Mouse (Mus musculus) midbrain, embryonic 15.5 days (tissue): ENCODE measurements at regions not wholly inside any gene's neighbourhood (a gene's known extent, or its start where the extent isn't known, plus 50 kb on each side); places are given as distances from the start of the nearest gene placed in this dataset.

Source experiments
- ATAC-seq: fragments of 200-750 bp; cut with Nextera tagmentation; replicated peaks from 2 replicates; pipeline ENCODE4 v1.8.0; 2017; ENCODE audit warnings: moderate TSS enrichment
- H3K27ac ChIP-seq: fragments of 300-500 bp; sonication (generic); 2 replicates; pipeline ENCODE4 v1.5.1; 2015; ENCODE audit warnings: mild to moderate bottlenecking, inconsistent platforms
- H3K27me3 ChIP-seq: fragments of 300-500 bp; sonication (generic); replicated peaks from 2 replicates; pipeline ENCODE4 v1.6.1; 2015; ENCODE audit warnings: inconsistent platforms
- H3K36me3 ChIP-seq: fragments of 300-500 bp; sonication (generic); replicated peaks from 2 replicates; pipeline ENCODE4 v1.6.1; 2015; ENCODE audit warnings: inconsistent platforms
- H3K4me1 ChIP-seq: fragments of 300-500 bp; sonication (generic); 2 replicates; pipeline ENCODE4 v1.6.1; 2015; ENCODE audit warnings: inconsistent platforms
- H3K4me2 ChIP-seq: fragments of 300-500 bp; sonication (generic); 2 replicates; pipeline ENCODE4 v1.6.1; 2015; ENCODE audit warnings: inconsistent platforms, mild to moderate bottlenecking, moderate library complexity
- H3K4me3 ChIP-seq: fragments of 300-500 bp; sonication (generic); 2 replicates; pipeline ENCODE4 v1.5.1; 2015; ENCODE audit warnings: mild to moderate bottlenecking, inconsistent platforms
- H3K9ac ChIP-seq: fragments of 300-500 bp; sonication (generic); 2 replicates; pipeline ENCODE4 v1.6.1; 2015; ENCODE audit warnings: mild to moderate bottlenecking, inconsistent platforms
- H3K9me3 ChIP-seq: fragments of 300-500 bp; sonication (generic); 2 replicates; pipeline ENCODE4 v1.6.1; 2016; ENCODE audit warnings: inconsistent platforms
- WGBS: fragments of 180-500 bp; shearing (Covaris S2); methylation state at CpG from one replicate; pipeline ENCODE4 v1.1.7; 2015; ENCODE audit warnings: mixed read lengths; 5-methylcytosine and 5-hydroxymethylcytosine counted together

- H3K36me3 ChIP-seq, result no peaks in the 10 kb centered on the region
- no peaks in the 10 kb centered on the region for H3K9me3 ChIP-seq
- peak overlapping the region; percentile 33; the same call in 1 of the 2 replicates for H3K9ac ChIP-seq
- peak; percentile 78 for ATAC-seq
- no peaks in the 10 kb centered on the region for H3K27me3 ChIP-seq
- H3K4me2 ChIP-seq, result peak overlapping the region; percentile 60
- under 1% methylated on average over 31 of the region's 31 CpGs for WGBS
- H3K4me3 ChIP-seq, result peak overlapping the region; percentile 35
- H3K27ac ChIP-seq, result peak overlapping the region; percentile 92
- peaks cover 65% of the 10 kb centered on the region for H3K4me1 ChIP-seq
Measured at GRCm38 (mm10) chr5:111580870-111581771, 152.6 kb upstream of the Gm26897 start.

GRCm38 (mm10) chr5:111582004-111582403 is 151.7 kb upstream of the Gm26897 start:
- Histone ChIP-seq H3K36me3 (no peaks in the 10 kb centered on the region), H3K9me3 (no peaks in the 10 kb centered on the region), H3K4me1 (peaks cover 68% of the 10 kb centered on the region), H3K9ac (peak overlapping the region; percentile 33; the same call in 1 of the 2 replicates), H3K4me2 (peak overlapping the region; percentile 60), H3K27me3 (no peaks in the 10 kb centered on the region), H3K4me3 (peak overlapping the region; percentile 35), H3K27ac (peak overlapping the region; percentile 92)
- WGBS, result 7% methylated on average over 9 of the region's 9 CpGs
- ATAC-seq, result no peak

- Histone ChIP-seq H3K4me1 (peaks cover 36% of the 10 kb centered on the region), H3K4me2 (no peak overlapping the region), H3K4me3 (no peak overlapping the region), H3K27me3 (no peaks in the 10 kb centered on the region), H3K36me3 (no peaks in the 10 kb centered on the region), H3K9ac (no peak overlapping the region), H3K9me3 (no peaks in the 10 kb centered on the region), H3K27ac (peak overlapping the region; percentile 59)
- ATAC-seq, result no peak; the same call in 1 of the 2 replicates
- 9% methylated on average over 4 of the region's 4 CpGs for WGBS
Measured at GRCm38 (mm10) chr5:111590619-111591081, 143.1 kb upstream of the Gm26897 start.

DNA sequence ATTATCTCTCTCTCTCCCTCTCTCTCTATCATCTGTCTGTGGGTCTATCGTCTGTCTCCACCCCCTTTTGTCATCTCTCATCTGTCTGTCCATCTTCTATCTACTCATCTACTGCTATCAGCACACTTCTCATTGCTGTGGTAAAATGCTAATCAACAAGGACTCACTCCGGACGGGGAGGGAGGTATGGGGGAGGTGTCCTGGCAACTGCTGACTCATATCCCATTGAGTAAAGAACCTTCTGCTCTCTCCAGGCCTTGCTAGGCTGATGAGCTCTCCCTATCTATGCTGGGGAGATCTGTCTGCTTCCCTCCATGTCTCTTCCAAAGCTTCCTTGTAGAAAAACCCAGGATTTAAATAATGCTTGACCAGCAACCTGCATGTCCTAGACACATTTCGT is 140.9 kb upstream of the Gm26897 start:
- Histone ChIP-seq H3K4me2 (no peak overlapping the region), H3K4me3 (no peak overlapping the region), H3K9ac (no peak overlapping the region), H3K27me3 (no peaks in the 10 kb centered on the region), H3K4me1 (peaks cover 43% of the 10 kb centered on the region), H3K9me3 (no peaks in the 10 kb centered on the region), H3K36me3 (no peaks in the 10 kb centered on the region), H3K27ac (no peak overlapping the region)
- ATAC-seq, result no peak
- WGBS, result 63% methylated on average over 4 of the region's 4 CpGs

- H3K4me3 ChIP-seq, result no peak overlapping the region
- peaks cover 55% of the 10 kb centered on the region for H3K4me1 ChIP-seq
- H3K27ac ChIP-seq, result peak overlapping the region; percentile 82; the same call in 1 of the 2 replicates
- H3K36me3 ChIP-seq, result no peaks in the 10 kb centered on the region
- no peak overlapping the region for H3K4me2 ChIP-seq
- H3K9me3 ChIP-seq, result no peaks in the 10 kb centered on the region
- H3K27me3 ChIP-seq, result no peaks in the 10 kb centered on the region
- 91% methylated on average over 5 of the region's 5 CpGs for WGBS
- no peak for ATAC-seq
- no peak overlapping the region for H3K9ac ChIP-seq
Measured at GRCm38 (mm10) chr5:111594111-111594510, 139.6 kb upstream of the Gm26897 start.

DNA sequence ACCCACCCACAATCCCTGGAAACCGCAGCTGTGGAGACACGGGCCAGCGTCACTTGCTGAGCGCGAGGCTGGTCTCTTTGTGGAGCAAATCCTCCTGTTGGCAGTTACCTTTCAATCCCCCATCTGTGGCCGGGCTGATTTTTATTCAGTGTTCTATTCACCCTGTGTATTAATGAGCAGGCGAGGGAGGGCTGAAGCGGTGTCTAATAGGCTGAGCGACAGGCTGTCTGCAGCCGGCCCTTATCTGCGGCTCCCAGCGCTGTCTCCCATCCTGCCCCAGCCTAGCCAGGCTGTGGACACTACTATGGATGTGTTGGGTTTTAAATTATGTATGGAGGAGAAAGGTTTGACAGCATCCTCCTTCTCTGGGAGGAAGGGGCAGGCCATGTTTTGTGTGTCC is 138.3 kb upstream of the Gm26897 start:
- ATAC-seq, result peak; percentile 90
- Histone ChIP-seq H3K9ac (no peak overlapping the region), H3K9me3 (no peaks in the 10 kb centered on the region), H3K4me3 (no peak overlapping the region), H3K36me3 (no peaks in the 10 kb centered on the region), H3K4me1 (peaks cover 58% of the 10 kb centered on the region), H3K27me3 (no peaks in the 10 kb centered on the region), H3K27ac (peak overlapping the region; percentile 82), H3K4me2 (no peak overlapping the region)
- WGBS, result 10% methylated on average over 12 of the region's 12 CpGs

DNA sequence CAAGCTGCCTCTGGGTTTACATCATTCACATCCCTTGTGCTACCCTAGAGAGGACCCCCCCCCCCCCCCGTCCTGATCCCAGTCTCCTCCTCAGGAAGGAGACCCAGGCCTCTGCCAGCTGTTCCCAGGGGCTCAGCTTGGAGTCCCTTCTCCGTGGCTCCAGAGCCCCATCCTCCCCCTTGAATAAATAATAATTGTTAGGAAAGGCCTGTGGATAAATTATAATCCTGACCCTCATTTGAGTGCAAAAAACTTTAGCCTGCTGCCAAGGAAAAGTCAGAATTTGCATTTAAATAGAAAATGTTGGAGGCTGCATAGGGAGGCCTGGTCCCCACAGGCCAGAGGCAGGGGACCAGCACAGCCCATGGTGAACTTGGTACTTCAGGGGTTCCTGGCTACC is 136.0 kb upstream of the Gm26897 start:
- H3K9ac ChIP-seq, result no peak overlapping the region
- peak overlapping the region; percentile 63; the same call in 1 of the 2 replicates for H3K27ac ChIP-seq
- ATAC-seq, result no peak
- H3K27me3 ChIP-seq, result no peaks in the 10 kb centered on the region
- no peak overlapping the region for H3K4me3 ChIP-seq
- H3K4me2 ChIP-seq, result no peak overlapping the region
- peaks cover 49% of the 10 kb centered on the region for H3K4me1 ChIP-seq
- H3K36me3 ChIP-seq, result no peaks in the 10 kb centered on the region
- no peaks in the 10 kb centered on the region for H3K9me3 ChIP-seq
- 10% methylated on average over 2 of the region's 2 CpGs for WGBS

DNA sequence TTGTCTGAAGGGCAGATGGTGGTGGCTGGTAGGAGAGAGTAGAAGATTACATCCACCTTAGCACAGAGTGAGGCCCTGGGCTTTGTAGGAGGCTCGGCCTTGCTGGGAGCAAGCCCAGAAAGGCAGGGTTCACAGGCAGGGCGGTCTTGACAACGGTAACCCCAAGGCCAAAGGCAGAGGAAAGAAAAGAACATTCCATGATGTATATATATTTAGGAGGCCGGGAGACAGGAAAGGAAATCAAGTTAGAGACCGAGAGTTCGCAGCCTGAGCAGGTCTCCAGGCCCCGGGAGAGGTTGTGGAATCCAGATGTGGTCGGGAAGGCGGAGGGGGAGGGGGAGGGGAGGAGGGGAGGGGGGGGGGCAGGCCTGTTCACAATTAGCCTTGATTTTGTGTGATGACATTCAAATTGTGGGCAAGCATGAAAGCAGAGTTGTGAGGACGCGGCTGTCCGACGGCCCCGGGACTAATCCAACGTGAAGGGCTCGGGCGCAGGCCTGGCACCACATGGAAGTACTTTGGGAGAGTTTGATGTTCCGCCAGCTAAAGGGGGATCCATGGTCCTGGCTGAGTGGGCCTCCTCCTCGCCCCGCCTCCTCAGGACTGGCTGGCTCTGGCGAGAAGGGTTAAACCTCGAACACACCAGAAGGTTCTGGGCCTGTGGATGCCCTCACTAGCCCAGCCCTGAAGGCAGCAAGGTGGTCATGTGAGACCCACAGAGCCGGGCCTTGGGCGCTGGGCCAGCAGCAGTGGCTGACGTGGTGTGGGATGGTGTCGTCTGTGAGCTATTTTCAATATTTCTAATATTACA is 131.8 kb upstream of the Gm26897 start:
- 0 out of 2 replicates have a peak, but pooled peaks have one; percentile 35 for ATAC-seq
- WGBS, result 52% methylated on average over 23 of the region's 26 CpGs

GRCm38 (mm10) chr5:111613687-111614086 is 120.0 kb upstream of the Gm26897 start:
- H3K36me3 ChIP-seq, result no peaks in the 10 kb centered on the region
- no peak overlapping the region for H3K4me2 ChIP-seq
- H3K4me1 ChIP-seq, result no peaks in the 10 kb centered on the region
- H3K9me3 ChIP-seq, result no peaks in the 10 kb centered on the region
- no peak overlapping the region for H3K27ac ChIP-seq
- no peak for ATAC-seq
- 21% methylated on average over 1 of the region's 1 CpGs for WGBS
- no peak overlapping the region for H3K9ac ChIP-seq
- no peak overlapping the region for H3K4me3 ChIP-seq
- no peaks in the 10 kb centered on the region for H3K27me3 ChIP-seq

More for the DNA sequence above, 131.8 kb upstream of the Gm26897 start:
- no peak overlapping the region for H3K4me2 ChIP-seq
- H3K4me3 ChIP-seq, result no peak overlapping the region
- peaks cover 24% of the 10 kb centered on the region for H3K4me1 ChIP-seq
- H3K36me3 ChIP-seq, result no peaks in the 10 kb centered on the region
- no peak overlapping the region for H3K9ac ChIP-seq
- no peaks in the 10 kb centered on the region for H3K9me3 ChIP-seq
- H3K27me3 ChIP-seq, result no peaks in the 10 kb centered on the region
- H3K27ac ChIP-seq, result no peak overlapping the region

GRCm38 (mm10) chr5:111619974-111620373 is 113.8 kb upstream of the Gm26897 start:
- Histone ChIP-seq H3K27me3 (no peaks in the 10 kb centered on the region), H3K4me2 (no peak overlapping the region), H3K4me1 (peaks cover 4% of the 10 kb centered on the region; the same call in 1 of the 2 replicates), H3K9me3 (no peaks in the 10 kb centered on the region), H3K4me3 (no peak overlapping the region), H3K27ac (no peak overlapping the region), H3K9ac (no peak overlapping the region), H3K36me3 (no peaks in the 10 kb centered on the region)
- 28% methylated on average over 9 of the region's 9 CpGs for WGBS
- 0 out of 2 replicates have a peak, but pooled peaks have one; percentile 42 for ATAC-seq

DNA sequence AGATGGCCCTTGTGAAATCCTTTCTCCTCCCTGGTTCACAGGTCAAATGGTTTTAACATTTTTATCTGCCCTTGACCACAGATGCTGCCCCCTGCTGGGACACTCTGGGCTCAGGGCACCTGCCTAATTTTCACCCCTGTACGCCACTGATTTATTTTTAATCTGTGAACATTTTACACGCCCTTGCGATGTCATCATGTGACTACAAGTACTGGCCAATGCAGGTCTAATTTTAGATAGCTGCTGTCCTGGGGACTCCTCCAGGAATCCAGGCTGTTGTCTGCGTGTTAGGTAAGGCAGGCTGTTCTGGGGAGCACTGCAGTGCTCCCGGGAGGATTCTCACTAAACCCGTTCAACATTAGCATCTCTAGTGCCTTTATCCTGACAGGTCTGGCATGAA is 113.1 kb upstream of the Gm26897 start:
- Histone ChIP-seq H3K27me3 (no peaks in the 10 kb centered on the region), H3K4me2 (no peak overlapping the region), H3K36me3 (no peaks in the 10 kb centered on the region), H3K4me1 (peaks cover 4% of the 10 kb centered on the region; the same call in 1 of the 2 replicates), H3K9me3 (no peaks in the 10 kb centered on the region), H3K27ac (no peak overlapping the region), H3K4me3 (no peak overlapping the region), H3K9ac (no peak overlapping the region)
- no peak for ATAC-seq
- 59% methylated on average over 6 of the region's 6 CpGs for WGBS

DNA sequence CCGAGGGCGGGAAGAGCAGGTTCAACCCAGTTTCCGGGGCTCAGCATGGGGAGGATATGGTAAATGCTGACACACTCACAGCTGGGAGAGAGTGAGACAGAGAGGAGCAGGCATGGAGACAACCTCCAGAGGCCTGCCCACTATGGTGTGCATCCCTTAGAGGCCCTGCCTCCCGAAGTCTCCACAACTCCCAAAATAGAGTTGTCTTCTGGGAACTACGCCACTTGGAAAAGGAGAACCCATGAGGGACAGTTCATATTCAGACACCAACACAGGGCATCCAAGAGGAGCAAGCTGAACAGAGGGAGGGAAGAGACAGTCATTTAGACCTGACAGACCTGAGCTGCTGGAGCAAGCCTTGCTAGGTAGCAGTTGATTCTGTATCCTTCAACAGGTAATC is 111.2 kb upstream of the Gm26897 start:
- no peaks in the 10 kb centered on the region for H3K36me3 ChIP-seq
- H3K4me1 ChIP-seq, result peaks cover 4% of the 10 kb centered on the region; the same call in 1 of the 2 replicates
- H3K9ac ChIP-seq, result no peak overlapping the region
- no peak for ATAC-seq
- H3K27me3 ChIP-seq, result no peaks in the 10 kb centered on the region
- H3K4me2 ChIP-seq, result no peak overlapping the region
- no peak overlapping the region for H3K4me3 ChIP-seq
- no peaks in the 10 kb centered on the region for H3K9me3 ChIP-seq
- no peak overlapping the region for H3K27ac ChIP-seq
- 86% methylated on average over 5 of the region's 5 CpGs for WGBS
